Mouse (Mus musculus) ES-E14 (cell line): ENCODE data around the gene Mast4. TPM values are rescaled to one million over a fixed set of nuclear protein-coding genes. Genes with fewer than 3 reads are reported as not detected.
"Not testable (repeated sequence)": the region's sequence is repeated elsewhere in the genome, so short reads cannot be mapped to it uniquely, and the experiment has no call there.

Experiments
- DNase-seq: peaks from one replicate; pipeline ENCODE4 v3.0.0-alpha.2; 2013; ENCODE audit warnings: low read depth, low spot score
- H3K27ac ChIP-seq: 2 replicates; pipeline ENCODE4 v1.5.1; 2012; ENCODE audit warnings: low read depth, mild to moderate bottlenecking, low read length, moderate library complexity, mixed read lengths; ENCODE audit not compliant: poor library complexity, insufficient read depth, severe bottlenecking
- H3K36me3 ChIP-seq: 2 replicates; pipeline ENCODE4 v1.6.1; 2012; ENCODE audit warnings: mild to moderate bottlenecking, low read length, moderate library complexity, mixed read lengths; ENCODE audit not compliant: control insufficient read depth, poor library complexity, insufficient read depth, severe bottlenecking
- H3K4me1 ChIP-seq, 2 experiments: fragments of 150-350 bp in 1 of 2; sonication (generic) in 1 of 2; 2 replicates each; pipeline ENCODE4 v1.6.1; 2012; ENCODE audit warnings: low read length in 2 of 2, mild to moderate bottlenecking in 1 of 2, mixed read lengths in 1 of 2; ENCODE audit not compliant: control insufficient read depth in 2 of 2, insufficient read depth in 2 of 2, poor library complexity in 1 of 2
- H3K4me3 ChIP-seq, 2 experiments: fragments of 150-350 bp in 1 of 2; sonication (generic) in 1 of 2; 2 replicates each; pipeline ENCODE4 v1.5.1; 2012; ENCODE audit warnings: low read length in 2 of 2, low read depth in 1 of 2, mild to moderate bottlenecking in 1 of 2, mixed read lengths in 1 of 2; ENCODE audit not compliant: insufficient read depth in 1 of 2, poor library complexity in 1 of 2, severe bottlenecking in 1 of 2
- H3K9ac ChIP-seq: 2 replicates; pipeline ENCODE4 v1.6.1; 2012; ENCODE audit warnings: low read depth, mild to moderate bottlenecking, low read length, mixed read lengths; ENCODE audit not compliant: poor library complexity, insufficient read depth, severe bottlenecking
- H3K9me3 ChIP-seq: fragments of 150-350 bp; sonication (generic); 2 replicates; pipeline ENCODE4 v1.6.1; 2012; ENCODE audit warnings: low read depth, mild to moderate bottlenecking, low read length; ENCODE audit not compliant: control insufficient read depth, insufficient read depth
- CHD2 ChIP-seq: IDR thresholded peaks from 2 replicates; pipeline ENCODE4 v1.6.1; 2014; ENCODE audit warnings: mild to moderate bottlenecking, low read depth, low read length, inconsistent platforms
- HCFC1 ChIP-seq: IDR thresholded peaks from 2 replicates; pipeline ENCODE4 v1.6.1; 2012; ENCODE audit warnings: low read length, inconsistent platforms, borderline replicate concordance; ENCODE audit not compliant: insufficient read depth
- MAFK ChIP-seq: IDR thresholded peaks from 2 replicates; pipeline ENCODE4 v1.6.1; 2014; ENCODE audit warnings: mild to moderate bottlenecking, low read depth, low read length, inconsistent platforms; ENCODE audit not compliant: insufficient read depth
- ZC3H11A ChIP-seq: IDR thresholded peaks from 2 replicates; pipeline ENCODE4 v1.6.1; 2012; ENCODE audit warnings: low read depth, mild to moderate bottlenecking, inconsistent platforms, low read length, borderline replicate concordance
- ZNF384 ChIP-seq: IDR thresholded peaks from 2 replicates; pipeline ENCODE4 v1.6.1; 2012; ENCODE audit warnings: low read depth, low read length, inconsistent platforms
- in situ Hi-C, 2 experiments: fragments of 600-800 bp; cut with MboI; formaldehyde crosslinking; loops; one replicate each; pipeline ENCODE4 v1.15.1; 2025; ENCODE audit warnings: low sequenced_read_pairs in 2 of 2, inconsistent platforms in 1 of 2; ENCODE audit not compliant: unreplicated experiment in 2 of 2
- total RNA-seq: library from RNA; depleted of rRNA; stranded (reverse); fragments of 300-350 nt; gene quantifications from 2 replicates; pipeline ENCODE4 v1.2.3, GENCODE M21; 2012; rRNA removed

Mast4 gene
- 8.3 and 9.5 TPM in 2 replicates for total RNA-seq

- peaks cover 0 to 2% of the 10 kb centered on the region in 2 experiments; a peak in 2 of 4 replicates for H3K4me1 ChIP-seq
- H3K36me3 ChIP-seq, result no peaks in the 10 kb centered on the region
- no peak within 1 kb of the TSS for H3K27ac ChIP-seq
- peak within 1 kb of the TSS; percentile 79 to 98 for H3K4me3 ChIP-seq
- no peak for TF ChIP-seq MAFK
- H3K9ac ChIP-seq, result peak within 1 kb of the TSS; percentile 78
- peak; percentile 66 for DNase-seq
- H3K9me3 ChIP-seq, result no peaks in the 10 kb centered on the region
- in situ Hi-C loops, result no loop called here
Measured at GRCm38 (mm10) chr13:103334392-103334686, at the start of gene Mast4. Gene Mast4 (minus strand): TSS chr13:103334497.

GRCm38 (mm10) chr13:103374495-103374894 lies 40.2 kb upstream of the Mast4 start:
- Histone ChIP-seq H3K27ac (no peak overlapping the region), H3K9me3 (no peaks in the 10 kb centered on the region), H3K4me3 (no peak overlapping the region), H3K9ac (no peak overlapping the region), H3K36me3 (no peaks in the 10 kb centered on the region), H3K4me1 (peaks cover 0 to 3% of the 10 kb centered on the region in 2 experiments; a peak in 1 of 4 replicates)
- TF ChIP-seq ZNF384 (no peak), CHD2 (no peak), MAFK (no peak), HCFC1 (no peak), ZC3H11A (no peak)
- DNase-seq, result no peak
- in situ Hi-C loops, result no loop called here

DNA sequence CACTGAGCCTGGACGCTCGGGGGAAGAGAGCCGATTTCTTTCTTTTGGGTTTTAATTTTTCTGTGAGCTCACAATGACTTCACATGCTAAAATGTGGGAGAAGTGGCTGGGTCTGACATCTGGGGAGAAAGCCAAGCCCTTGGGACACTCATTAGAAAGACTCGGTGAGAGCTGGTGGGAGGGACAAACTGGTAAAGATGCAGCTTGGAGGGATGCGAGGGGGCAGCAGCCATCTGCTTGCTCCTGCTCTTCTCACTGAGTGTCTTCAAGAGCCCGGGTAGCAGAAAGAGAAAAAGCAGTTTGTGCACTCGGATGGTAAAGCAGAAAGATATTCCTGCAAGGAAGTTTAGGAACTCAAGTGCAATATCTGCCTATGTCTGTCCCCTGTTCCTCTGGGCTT lies 34.9 kb upstream of the Mast4 start:
- in situ Hi-C loops, result no loop called here
- DNase-seq, result no peak
- Histone ChIP-seq H3K9me3 (no peaks in the 10 kb centered on the region), H3K9ac (no peak overlapping the region), H3K36me3 (no peaks in the 10 kb centered on the region), H3K27ac (no peak overlapping the region), H3K4me1 (no peaks in the 10 kb centered on the region), H3K4me3 (no peak overlapping the region)
- no peak for TF ChIP-seq ZNF384

- H3K4me1 ChIP-seq, result peaks cover 0 to 4% of the 10 kb centered on the region in 2 experiments; a peak in 1 of 4 replicates
- in situ Hi-C loops, result no loop called here
- H3K9ac ChIP-seq, result no peak overlapping the region
- no peak for DNase-seq
- no peak overlapping the region for H3K27ac ChIP-seq
- H3K36me3 ChIP-seq, result no peaks in the 10 kb centered on the region
- no peaks in the 10 kb centered on the region for H3K9me3 ChIP-seq
- TF ChIP-seq ZNF384, result no peak
- TF ChIP-seq MAFK, result no peak
- no peak for TF ChIP-seq HCFC1
- TF ChIP-seq CHD2, result no peak
- no peak for TF ChIP-seq ZC3H11A
- H3K4me3 ChIP-seq, result no peak overlapping the region
Measured at GRCm38 (mm10) chr13:103363181-103363580, 28.9 kb upstream of the Mast4 start.

DNA sequence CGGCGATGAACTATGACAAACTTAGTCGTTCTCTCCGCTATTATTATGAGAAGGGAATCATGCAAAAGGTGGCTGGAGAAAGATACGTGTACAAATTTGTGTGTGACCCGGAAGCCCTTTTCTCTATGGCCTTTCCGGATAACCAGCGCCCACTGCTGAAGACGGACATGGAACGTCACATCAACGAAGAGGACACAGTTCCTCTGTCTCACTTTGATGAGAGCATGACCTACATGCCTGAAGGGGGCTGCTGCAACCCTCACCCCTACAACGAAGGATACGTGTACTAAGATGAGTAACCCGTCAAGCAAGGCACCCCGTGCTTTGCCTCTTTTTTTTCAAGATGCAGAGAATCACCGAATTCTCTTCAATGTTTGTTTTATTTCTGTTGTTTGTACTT lies 23.1 kb upstream of the Mast4 start:
- H3K4me1 ChIP-seq, H3K9me3 ChIP-seq, H3K27ac ChIP-seq, H3K4me3 ChIP-seq, DNase-seq, in situ Hi-C loops, H3K36me3 ChIP-seq, H3K9ac ChIP-seq: not testable (repeated sequence)

GRCm38 (mm10) chr13:103356909-103357308 lies 22.6 kb upstream of the Mast4 start:
- DNase-seq, H3K27ac ChIP-seq, H3K36me3 ChIP-seq, H3K9me3 ChIP-seq, H3K4me3 ChIP-seq, H3K4me1 ChIP-seq, in situ Hi-C loops, H3K9ac ChIP-seq: not testable (repeated sequence)
